Mouse (Mus musculus) cerebellum, adult 11-12 months (tissue): ENCODE results near the gene Ifit1bl1.
A peak's percentile ranks its signal among the peaks of the same experiment; 100 is the strongest.
"Not testable (repeated sequence)": the region's sequence is repeated elsewhere in the genome, so short reads cannot be mapped to it uniquely, and the experiment has no call there.

Experiments
- DNase-seq: peaks from one replicate; pipeline ENCODE4 v3.0.0; 2022

Gene Ifit1bl1

DNA sequence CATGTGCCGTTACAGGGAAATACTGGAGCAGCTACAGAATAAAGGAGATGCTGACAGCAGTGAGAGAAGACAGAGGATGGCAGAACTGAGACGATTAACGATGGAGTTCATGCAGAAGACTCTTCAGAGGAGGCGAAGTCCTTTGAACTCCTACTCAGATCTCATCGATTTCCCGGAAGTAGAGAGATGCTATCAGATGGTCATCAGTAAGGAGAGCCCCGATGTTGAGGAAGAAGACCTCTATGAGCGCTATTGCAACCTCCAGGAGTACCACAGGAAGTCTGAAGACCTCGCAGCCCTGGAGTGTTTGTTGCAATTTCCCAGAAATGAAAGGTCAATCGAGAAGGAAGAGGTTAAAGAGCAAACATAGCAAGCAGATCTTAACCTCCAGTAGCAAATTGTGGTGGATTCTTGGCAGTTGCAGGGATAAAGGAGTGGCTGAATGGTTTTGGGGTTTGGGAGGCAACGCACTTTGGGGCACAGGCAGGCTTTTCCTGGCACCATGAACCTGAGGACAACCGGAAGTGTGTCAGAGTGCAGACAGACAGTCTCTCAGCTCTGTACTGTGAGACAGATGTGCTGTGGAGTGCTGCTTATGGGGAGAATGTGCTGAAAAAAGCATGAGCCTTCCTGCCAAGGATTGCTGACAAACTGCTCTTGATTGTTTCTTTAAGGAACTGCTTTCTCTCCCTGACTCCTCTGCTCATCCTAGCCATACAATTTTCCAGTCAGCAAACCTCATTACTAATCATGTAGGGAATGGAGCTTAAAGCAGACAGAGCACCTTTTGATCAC lies 13.7 kb downstream of the Ifit1bl1 start:
- not testable (repeated sequence) for DNase-seq

DNA sequence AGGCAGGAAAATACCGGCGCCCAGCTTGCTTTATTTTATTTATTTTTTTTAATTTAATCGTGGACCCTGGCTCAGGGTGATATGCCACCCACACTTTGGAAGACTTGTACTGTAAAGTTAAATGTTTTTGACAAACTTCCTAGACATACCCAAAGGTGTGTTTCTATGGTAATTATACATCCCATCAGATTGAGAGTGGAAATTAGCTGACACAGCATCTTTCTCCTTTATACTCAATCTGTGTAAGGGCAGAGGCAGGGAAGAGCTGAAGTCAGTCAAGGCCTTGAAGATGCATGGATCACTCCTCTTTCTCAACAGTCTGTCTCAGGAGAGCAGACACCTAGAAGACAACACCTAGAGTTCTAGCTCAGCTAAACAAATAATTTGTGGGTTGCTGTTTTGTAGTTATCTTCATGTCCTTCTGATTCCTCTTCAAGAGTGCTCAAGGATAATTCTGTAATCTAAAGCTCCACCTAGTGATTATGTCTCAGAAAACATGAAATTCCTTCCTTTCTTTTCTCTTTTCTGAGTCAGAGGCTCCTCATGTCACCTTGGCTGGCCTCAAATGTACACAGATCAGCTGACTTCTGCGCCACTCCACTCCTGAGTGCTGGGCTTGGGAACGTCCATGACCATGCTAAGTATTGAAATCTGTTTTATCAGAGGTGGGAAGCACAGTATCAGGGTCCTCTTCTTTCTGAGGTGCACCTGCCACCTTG lies 15.9 kb downstream of the Ifit1bl1 start:
- not testable (repeated sequence) for DNase-seq

DNA sequence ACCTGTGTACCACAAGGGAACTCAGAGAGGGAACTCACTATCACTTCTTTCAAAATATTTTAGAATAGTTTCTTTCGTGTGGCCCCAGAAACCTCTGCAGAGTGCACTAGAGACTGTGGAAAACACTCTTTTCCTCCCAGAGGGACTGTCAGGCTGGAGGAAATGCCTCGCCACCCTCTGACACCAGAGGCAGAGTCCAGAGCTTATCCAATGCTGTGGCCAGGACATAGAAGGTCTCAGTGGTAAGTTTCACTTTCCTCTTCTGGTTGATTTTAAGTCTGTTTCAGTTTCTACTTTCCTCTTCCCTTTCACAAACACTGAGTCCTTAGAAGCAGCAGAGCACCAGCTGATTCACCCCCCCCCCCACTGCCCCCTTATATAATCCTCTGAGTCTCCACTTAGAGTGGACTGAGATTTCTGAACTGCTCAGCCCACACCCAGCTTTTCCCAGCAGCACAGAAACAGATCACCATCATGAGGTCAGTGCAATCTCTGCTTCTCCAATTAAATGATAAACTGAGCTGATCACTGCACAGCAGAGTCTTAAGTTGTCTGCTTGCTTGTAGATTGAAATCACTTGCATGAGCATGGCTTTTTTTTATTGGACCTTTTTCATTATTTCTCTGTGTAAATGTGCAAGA lies 18.5 kb downstream of the Ifit1bl1 start, which contains the start of gene Ifit3:
Gene Ifit3, plus strand, starts transcription at position 406 of the 641 bp plus-strand sequence.
- DNase-seq = not testable (repeated sequence)

DNA sequence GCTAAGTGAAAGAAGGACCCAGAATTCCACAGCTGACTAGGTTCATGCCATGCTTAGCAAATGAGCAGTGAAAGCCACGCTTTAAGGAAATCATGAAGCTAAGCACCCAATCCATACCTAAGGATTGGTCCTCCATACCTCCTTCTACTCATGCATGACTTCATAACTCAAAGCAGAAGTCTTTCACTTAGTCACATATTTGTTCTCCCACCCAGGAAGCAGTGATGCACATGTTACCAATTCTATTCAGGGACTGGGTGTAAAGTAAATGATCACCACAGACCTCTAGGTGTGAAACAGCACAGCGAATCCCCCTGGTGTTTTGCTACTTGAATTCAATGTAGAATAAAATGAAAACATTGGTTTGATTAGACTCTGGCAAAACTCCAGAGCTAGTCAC lies 19.1 kb downstream of the Ifit1bl1 start:
- DNase-seq = not testable (repeated sequence)

DNA sequence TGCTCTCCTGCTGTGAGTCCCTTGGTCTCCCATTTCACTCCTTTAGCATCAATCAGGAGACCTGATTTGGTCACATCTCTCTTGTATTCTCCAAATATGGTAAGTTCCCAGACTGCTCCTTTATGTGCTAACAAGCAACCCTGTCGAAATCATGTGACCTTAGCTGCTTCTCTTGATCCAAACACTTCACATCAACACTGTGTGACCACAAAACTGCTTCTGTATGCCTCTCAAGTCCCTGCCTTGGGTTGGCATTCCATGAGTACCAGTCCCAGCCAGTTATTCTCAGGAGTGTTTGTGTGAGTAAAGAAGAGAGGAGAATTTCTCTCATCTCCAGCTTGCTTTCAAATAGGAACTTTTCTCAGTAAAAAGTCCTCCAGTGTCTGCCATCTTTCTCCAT lies 24.6 kb downstream of the Ifit1bl1 start:
- no peak for DNase-seq

DNA sequence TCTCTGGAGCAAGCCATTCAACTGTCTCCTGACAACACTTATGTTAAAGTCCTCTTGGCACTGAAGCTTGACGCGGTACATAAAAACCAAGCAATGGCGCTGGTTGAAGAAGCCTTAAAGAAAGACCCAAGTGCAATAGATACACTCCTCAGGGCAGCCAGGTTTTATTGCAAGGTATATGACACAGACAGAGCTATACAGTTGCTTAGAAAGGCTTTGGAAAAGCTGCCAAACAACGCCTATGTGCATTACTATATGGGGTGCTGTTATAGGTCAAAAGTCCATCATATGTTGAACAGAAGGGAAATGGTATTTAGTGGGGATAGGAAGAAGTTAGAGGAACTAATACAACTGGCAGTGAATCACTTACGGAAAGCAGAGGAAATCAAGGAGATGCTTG lies 28.1 kb downstream of the Ifit1bl1 start:
- no peak for DNase-seq

DNA sequence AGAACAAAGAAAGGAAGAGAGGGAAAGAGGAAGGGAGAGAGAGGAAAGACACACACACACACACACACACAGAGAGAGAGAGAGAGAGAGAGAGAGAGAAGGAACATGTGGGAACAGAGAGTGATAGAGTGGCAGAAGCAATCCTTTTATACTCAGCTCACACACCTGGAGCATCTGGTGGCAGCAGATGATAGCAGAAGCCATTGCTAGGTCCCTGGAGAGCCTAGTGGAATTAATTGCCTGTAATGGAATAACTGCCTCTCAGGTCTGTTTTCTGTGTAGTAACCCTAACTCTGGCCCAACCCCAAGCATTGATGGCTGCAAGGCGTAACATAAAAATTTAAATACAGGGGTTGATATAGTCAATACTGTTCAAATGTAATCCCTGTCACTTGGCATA lies 30.7 kb downstream of the Ifit1bl1 start:
- DNase-seq = no peak

DNA sequence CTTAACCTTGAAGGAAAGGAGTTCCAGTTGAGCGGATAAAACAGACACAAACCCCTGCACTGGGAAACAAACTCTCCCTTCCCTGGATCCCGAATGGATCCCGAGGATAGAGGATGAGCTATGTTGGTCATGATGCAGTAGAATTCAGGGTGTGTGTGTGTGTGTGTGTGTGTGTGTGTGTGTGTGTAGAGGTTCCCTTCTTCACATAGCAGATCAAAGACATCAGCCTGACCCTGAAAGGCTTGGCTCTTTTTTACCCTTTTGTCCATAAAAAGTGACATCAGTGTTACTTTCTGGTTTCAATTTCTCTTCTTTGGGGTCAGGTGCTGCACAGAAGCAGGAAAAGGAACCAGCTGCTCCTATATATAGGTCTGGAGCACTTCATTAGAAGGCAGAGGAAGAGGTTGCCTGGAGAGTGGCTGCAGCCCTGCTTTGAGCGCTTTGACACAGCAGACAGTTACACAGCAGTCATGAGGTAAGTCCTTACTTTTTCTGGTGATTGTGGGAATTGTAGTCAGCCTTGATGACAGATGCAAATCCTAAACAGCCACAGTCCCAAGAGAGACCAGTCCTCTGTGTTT lies 31.8 kb downstream of the Ifit1bl1 start:
- no peak for DNase-seq

DNA sequence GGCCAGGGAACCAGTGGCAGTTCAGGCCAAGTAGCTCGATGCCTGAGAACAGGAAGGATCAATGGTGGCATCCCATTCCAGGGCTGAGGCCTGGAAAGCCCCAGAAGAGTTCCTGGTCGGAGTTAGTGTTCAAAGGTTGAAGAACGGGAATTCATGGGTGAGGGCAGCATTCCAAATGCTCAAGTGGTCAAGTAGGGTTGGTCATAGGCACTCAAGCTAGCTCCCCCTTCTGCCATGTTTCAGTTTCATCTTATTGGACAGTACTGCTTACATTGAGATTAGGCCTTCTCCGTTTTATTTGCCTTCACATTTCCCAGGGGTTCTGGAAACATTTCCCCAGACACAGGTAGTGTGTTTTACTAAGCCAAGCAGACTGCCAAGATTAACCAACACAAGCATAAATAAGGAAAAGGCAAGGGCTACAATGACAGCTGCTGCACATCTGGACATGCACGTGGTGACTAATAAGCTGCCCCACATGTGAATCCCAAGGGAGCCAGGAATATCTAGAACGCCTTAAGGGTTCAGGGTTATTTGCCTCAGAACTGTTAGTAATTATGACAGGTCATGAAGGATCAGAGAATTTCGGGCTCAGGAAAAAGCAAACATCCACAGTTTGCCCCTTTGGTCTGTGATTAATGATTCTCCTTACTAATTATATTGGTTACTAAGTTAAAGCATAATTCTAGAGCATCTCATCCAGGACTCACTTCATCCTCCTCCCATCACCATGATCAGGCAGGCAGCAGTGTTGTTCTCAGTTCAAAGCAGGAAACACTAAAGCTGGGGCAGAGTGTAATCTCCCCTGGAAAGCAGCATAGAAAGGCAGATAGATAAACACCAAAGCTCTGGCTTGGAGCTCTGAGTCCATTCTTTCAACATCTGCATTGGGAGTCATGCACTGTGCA lies 32.5 kb downstream of the Ifit1bl1 start:
- DNase-seq = no peak

DNA sequence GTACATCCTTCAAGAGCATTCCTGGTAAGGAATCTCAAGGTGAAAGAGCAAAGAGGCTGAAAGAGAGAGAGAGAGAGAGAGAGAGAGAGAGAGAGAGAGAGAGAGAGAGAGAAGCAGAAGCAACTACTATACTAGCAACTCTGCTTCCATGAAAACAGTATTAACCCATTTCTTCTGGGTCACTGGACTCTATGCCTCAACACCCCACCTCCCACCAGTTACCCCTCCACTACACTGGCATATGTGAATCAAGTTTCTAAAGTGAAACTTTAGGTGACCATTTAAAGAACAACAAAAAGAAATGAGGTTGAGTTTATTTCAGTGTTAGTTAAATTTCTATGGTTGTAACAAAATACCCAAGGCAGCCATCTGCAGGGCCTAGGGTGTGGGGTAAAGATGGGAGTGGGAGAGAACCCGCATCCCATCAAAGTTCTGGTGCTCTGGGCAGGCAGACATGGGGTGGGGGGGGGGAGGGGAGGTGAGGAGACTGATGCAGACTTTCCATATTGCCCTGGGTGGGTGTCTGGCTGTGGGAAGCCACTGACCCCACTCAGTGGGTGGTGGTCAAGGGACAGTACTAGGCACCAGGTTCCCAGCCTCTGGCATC lies 35.5 kb downstream of the Ifit1bl1 start:
- DNase-seq = no peak

DNA sequence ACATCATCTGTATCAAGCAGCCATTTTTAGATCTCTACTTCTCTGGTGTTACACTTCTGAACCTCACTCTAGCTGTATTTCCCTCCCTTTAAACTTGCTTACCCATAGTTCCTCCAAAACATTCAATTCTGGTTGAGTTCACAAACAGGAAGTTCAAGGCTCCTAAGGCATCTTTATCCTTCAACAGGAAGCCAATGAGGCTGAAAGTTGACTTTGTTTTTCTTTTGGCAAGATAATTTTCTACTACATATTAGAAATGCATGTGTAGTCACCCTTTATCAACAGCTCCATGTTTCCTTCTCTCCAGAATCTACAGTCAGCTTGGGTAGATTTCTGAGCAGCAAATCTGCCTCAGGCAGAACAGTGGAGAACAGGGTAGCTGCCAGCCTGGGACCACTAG lies 39.2 kb downstream of the Ifit1bl1 start:
- DNase-seq = no peak

DNA sequence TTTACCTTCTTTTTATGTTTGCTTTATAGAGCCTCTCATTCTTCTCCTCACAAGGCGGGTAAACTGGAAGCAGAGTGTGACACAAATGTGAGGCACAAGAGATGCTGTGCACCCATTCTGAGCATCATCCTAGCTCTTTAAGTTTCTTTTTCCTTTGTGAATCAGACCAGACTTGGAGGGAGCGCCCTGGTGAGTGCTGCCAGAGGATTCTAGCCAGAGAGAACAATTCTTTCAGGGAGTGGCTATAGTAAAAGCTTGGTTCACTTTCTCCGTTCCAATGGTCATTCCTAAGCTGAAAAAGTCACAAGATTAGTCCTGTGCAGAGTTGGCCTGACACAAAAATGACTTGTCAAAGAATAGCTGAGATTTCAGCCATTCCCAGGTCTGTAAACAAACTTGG lies 45.1 kb downstream of the Ifit1bl1 start:
- no peak for DNase-seq

DNA sequence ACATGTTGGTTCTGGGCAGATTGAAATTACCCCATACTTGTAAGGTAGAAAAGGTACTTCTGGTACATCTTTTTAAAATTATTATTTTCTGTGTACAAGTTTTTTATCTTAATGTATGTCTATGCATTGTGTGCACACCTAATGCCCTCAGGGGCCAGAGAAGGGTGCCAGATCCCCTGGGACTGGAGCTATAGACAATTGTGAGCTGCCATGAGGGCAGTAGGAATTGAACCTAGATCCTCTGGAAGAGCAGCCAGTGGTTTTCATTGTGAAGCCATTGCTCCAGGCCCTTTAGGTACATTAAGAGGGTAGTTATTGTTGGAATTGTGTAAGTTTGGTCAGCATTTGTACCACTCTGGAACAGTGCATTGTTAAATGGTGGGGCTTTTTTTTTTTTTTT lies 47.7 kb downstream of the Ifit1bl1 start:
- no peak for DNase-seq

DNA sequence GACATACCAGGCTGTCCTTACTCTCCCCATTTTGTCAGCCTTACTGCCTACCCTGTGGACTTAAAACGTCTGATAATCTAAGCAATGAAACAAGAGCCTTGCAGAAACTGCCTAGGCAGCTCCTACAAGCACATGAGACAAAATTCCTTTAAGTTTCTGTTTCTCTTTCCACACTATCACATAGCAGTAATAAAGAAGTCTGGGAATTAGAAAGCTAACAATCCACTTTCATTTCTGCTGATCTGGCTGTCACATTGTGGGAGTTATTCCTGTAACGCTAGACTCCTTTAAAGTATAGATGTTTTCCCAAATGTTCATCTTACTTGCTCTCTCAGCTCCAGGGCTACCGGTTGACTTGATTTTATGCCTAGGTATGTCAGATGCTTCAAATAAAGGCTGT lies 48.2 kb downstream of the Ifit1bl1 start:
- no peak for DNase-seq

DNA sequence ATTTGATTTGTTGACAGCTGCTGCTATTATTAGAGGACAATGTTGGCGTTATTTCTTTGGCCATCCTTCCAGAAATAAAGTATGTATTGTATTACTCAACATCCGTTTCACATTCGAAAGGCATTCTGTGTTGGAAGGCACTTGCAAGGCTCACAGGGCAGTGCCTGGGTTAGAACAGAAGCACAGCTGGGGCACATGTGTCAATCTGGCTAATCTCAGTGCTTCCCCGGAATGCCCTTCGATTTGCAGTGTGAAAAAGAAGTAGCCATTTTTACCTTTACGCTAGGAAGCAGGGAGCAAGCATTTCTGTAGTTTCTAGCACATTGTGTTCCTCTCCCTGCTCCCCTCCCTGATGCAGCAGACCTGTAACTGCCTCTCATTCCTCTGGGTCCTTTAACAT lies 48.7 kb downstream of the Ifit1bl1 start:
- DNase-seq = no peak

DNA sequence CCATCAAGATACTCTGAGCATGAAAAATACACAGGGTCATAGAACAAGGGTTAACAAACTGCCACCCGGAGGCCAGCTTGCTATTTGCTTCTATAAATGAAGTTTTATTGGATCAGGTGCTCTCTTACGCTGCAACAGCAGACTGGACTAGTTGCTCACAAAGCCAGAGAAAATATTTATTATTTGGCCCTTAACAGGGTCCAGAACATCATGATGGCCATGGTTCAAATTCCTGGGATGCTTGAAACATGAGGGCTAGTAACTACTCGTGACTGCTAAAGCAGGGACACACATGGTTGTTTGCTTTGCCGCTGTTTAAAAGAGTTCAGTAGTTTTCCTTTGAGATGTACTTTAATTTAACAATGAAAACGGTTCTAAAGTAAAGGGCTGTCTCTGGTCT lies 49.8 kb downstream of the Ifit1bl1 start:
- DNase-seq = no peak

DNA sequence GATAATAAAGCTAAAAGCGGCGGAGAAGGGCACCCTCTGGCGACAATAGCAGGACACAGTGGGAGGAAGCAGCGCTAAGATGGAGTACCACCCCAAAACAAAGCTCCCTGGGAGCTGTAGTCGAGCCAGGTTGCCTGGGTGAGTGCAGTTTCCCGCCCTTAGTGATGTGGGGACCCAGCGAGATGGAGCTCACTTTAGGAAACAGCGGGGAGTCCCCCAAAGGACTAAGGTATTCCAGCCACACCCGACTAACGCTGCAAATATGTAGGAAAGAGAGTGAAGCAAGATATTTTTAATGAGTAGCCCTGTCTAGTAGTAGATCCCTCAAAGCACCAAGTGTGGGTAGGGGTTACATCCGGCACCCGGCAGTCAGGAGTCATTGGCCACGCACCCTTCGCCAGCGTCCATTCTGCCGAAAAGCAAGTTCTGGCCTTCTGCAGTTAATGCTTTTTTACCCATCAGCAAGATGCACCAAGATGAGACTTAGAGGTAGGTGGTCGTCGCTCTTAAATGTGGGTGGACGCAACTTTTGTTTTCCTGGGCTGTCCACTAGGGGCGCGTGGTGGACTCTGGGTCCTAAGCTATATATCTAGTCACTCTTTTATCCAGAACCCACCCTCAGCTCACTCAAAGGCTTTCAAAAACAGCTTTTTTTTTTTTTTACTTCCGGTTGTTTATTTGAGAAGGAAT lies 51.1 kb downstream of the Ifit1bl1 start, which contains the start of gene Ifit2:
Gene Ifit2, plus strand, starts transcription at position 161 of the 690 bp plus-strand sequence.
- peak; percentile 31 for DNase-seq

DNA sequence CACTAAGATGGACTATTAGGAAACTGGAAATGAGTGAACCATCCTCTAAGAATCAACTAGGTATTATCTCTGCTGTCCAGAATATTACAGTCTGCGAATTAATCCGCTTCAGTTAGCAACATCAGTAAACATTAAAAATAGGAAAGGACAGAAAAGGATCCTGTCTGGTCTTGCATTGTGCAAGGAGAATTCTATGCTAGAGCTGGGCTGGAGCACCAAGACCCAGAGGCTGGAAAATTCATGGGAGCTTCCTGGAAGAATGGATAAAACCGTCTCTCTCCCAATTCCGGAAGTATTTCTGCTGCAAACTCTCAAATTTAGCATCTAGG lies 51.6 kb downstream of the Ifit1bl1 start:
- no peak for DNase-seq

DNA sequence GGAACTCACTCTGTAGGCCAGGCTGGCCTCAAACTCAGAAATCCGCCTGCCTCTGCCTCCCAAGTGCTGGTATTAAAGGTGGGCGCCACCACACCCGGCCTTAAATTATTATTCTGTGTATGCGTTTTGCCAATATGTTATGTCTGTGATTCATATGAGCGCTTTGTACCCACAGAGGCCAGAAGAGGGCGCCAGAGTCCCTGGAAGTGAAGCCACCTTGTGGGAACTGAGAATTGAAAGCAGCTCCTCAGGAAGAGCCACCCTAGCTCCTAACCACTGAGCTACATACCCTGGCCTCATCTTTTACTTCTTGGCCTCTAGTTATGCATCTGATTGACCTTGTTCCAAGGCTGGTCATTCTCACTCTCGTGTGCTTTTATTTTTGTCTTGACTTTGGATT lies 53.8 kb downstream of the Ifit1bl1 start:
- peak; percentile 23 for DNase-seq

DNA sequence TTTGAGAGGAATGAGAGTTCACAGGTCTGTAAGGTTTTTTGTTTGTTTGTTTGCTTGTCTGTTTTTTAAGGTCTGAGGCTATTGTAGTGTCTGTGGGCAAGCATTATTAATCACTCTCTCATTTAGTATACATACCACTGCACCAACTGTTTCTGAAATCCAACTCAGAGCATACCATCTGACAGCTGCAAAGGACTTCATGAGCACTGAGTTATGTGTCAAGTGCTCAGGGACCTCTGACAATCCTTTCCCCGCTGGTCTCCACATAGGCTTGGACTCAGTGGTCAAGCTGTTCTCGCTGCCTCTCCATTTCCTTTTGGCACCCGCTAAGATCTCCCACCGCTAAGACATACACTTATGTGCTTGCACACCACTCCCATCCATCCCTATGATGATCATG lies 55.5 kb downstream of the Ifit1bl1 start:
- DNase-seq = no peak
